14 mouse cellular contexts compared by ENCODE assay signal in the genomic region with DNA sequence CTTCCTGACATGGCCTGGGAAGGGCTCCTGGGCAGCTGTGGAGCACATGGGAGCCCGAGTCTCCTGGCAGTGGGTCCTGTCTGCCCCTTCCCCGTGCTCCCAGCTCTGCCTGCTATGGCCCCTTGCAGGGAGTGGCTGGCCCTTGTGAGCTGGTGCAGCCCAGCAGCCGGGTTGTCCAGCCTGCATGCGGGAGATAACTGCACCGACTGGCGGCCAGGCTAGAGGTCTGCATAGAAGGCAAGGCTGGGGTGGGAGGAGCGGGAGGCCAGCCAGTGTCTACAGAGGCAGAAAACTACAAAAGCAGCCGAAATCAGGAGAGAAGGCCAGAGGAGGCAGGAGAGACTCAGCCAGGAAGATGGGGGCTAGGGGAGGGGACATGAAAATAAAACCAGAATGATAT. TPM values are rescaled to one million over a fixed set of nuclear protein-coding genes. Genes with fewer than 3 reads are reported as not detected.
DNase-seq lines count a peak whose midpoint lies in the region; ATAC-seq and TF ChIP-seq lines count a peak whose summit lies in the region.
"Had no signal": no experiment of that assay in that cellular context is flagged by ENCODE, and none has a peak within 500 bp of the region (broad histone marks: within the 10 kb centered on the region; RNA-seq: fewer than 3 reads in every experiment).

No protein-coding gene starts in this region.

- H3K4me1 ChIP-seq in heart, embryonic 11.5 days (ENCODE audit: control insufficient read depth, insufficient read depth, low read length), result peaks cover 12% of the 10 kb centered on the region; the same call in 1 of the 2 replicates
- H3K4me1 ChIP-seq in lung, embryonic 14.5 days (ENCODE audit: insufficient read depth), result no peaks in the 10 kb centered on the region
- H3K4me1 ChIP-seq: neural tube, embryonic 13.5 days had no signal

- H3K9me3 ChIP-seq in heart, embryonic 11.5 days (replicated peaks; ENCODE audit: control insufficient read depth, low read length), result no peaks in the 10 kb centered on the region
- no peaks in the 10 kb centered on the region for H3K9me3 ChIP-seq in lung, embryonic 14.5 days (ENCODE audit: low read depth, low read length)
- H3K9me3 ChIP-seq: neural tube, embryonic 13.5 days had no signal

- H3K4me3 ChIP-seq in heart, embryonic 11.5 days (ENCODE audit: low read depth, low read length), result no peak overlapping the region
- H3K4me3 ChIP-seq in lung, embryonic 14.5 days (ENCODE audit: low read depth, low read length), result no peak overlapping the region
- H3K4me3 ChIP-seq: neural tube, embryonic 13.5 days had no signal

- TF ChIP-seq CTCF in lung, embryonic 14.5 days (IDR thresholded peaks at IDR 0.05; ENCODE audit: low read depth), result no peak

- DNase-seq in heart, postnatal 25 days (ENCODE audit: low spot score), result no peak
- DNase-seq in lung, embryonic 14.5 days, result peak; percentile 4
- DNase-seq in lung, postnatal 10 days, result no peak
- peak; percentile 85 for DNase-seq in liver
- peak; percentile 29 for DNase-seq in testis, postnatal 14 days (ENCODE audit: low spot score)
- no peak for DNase-seq in adipocyte (ENCODE audit: low spot score)
- DNase-seq in thymus, postnatal 10 days (ENCODE audit: low spot score in 2 of 2), result no peak
- DNase-seq: cerebellum, adult 8-10 months; kidney, postnatal 10 days; layer of hippocampus, postnatal 36 days; lung, adult 2 months had no signal

- 0 out of 2 replicates have a peak, but pooled peaks cover 3% of the 10 kb centered on the region for H3K27me3 ChIP-seq in heart, embryonic 11.5 days (ENCODE audit: control insufficient read depth, insufficient read depth, low read length)
- no peaks in the 10 kb centered on the region for H3K27me3 ChIP-seq in lung, embryonic 14.5 days (ENCODE audit: insufficient read depth, low read length)
- H3K27me3 ChIP-seq: neural tube, embryonic 13.5 days had no signal

- H3K36me3 ChIP-seq in heart, embryonic 11.5 days (ENCODE audit: control insufficient read depth, insufficient read depth, low read length), result no peaks in the 10 kb centered on the region
- H3K36me3 ChIP-seq in lung, embryonic 14.5 days (ENCODE audit: insufficient read depth), result no peaks in the 10 kb centered on the region

- 24% methylated on average over 8 of the region's 8 CpGs for WGBS in heart, embryonic 11.5 days (ENCODE audit: insufficient replicate concordance)
- WGBS in lung, embryonic 14.5 days, result 40% methylated on average over 8 of the region's 8 CpGs

- intact Hi-C loops in heart, postnatal 25 days (cut with DNase I), result no loop called here

- peak; percentile 93 for ATAC-seq in heart, embryonic 11.5 days (replicated peaks; ENCODE audit: insufficient number of reproducible peaks, low FRiP score, low TSS enrichment)
- no peak for ATAC-seq in lung, embryonic 14.5 days (ENCODE audit: insufficient read depth)

- H3K27ac ChIP-seq in heart, embryonic 11.5 days (ENCODE audit: low read depth, low read length), result peak overlapping the region; percentile 58; the same call in 1 of the 2 replicates
- H3K27ac ChIP-seq in lung, embryonic 14.5 days (ENCODE audit: low read depth), result no peak overlapping the region
- H3K27ac ChIP-seq: neural tube, embryonic 13.5 days had no signal

- 0 out of 2 replicates have a peak overlapping the region, but pooled peaks have one; percentile 44 for H3K9ac ChIP-seq in heart, embryonic 11.5 days (ENCODE audit: low read depth, low read length)
- no peak overlapping the region for H3K9ac ChIP-seq in lung, embryonic 14.5 days
- H3K9ac ChIP-seq: neural tube, embryonic 13.5 days had no signal

- 0 out of 2 replicates have a peak overlapping the region, but pooled peaks have one; percentile 11 for H3K4me2 ChIP-seq in heart, embryonic 11.5 days
- H3K4me2 ChIP-seq in lung, embryonic 14.5 days, result no peak overlapping the region
- H3K4me2 ChIP-seq: neural tube, embryonic 13.5 days had no signal

RNA-seq across cellular contexts. Expression of a gene that starts 27.9 kb away (rescaled TPM):
- not detected in 2 replicates for polyA plus RNA-seq in heart, embryonic 11.5 days (2014; fragmentation: Nextera tagmentation; extraction: Ambion mirVana)
- total RNA-seq in heart, postnatal 25 days (2021), result not detected
- polyA plus RNA-seq in lung, embryonic 14.5 days (2014; fragmentation: Nextera tagmentation; extraction: Ambion mirVana), result not detected in 2 replicates
- total RNA-seq: layer of hippocampus, postnatal 36 days had no signal
- polyA plus RNA-seq: C2C12; lung, adult 2 months; neural tube, embryonic 13.5 days had no signal

Comparison
In these comparisons a context has a peak if more than half of its experiments do, and no peak if none do; other contexts are left out.
1. DNase-seq: peak in lung, embryonic 14.5 days (single experiment), liver (single experiment) and testis, postnatal 14 days (single experiment); none in heart, postnatal 25 days (single experiment), lung, postnatal 10 days (single experiment), adipocyte (single experiment) and thymus, postnatal 10 days (0 of 2).